Mouse (Mus musculus): ENCODE results near the gene Elavl3. TPM values are rescaled to one million over a fixed set of nuclear protein-coding genes. Genes with fewer than 3 reads are reported as not detected.

The Elavl3 gene
- polyA plus RNA-seq, 1 experiment: 0.02 TPM

- peaks cover 2% of the 10 kb centered on the region for H3K36me3 ChIP-seq (ENCODE audit: control insufficient read depth)
- peaks cover 24% of the 10 kb centered on the region for H3K9me3 ChIP-seq (ENCODE audit: control insufficient read depth, low read length)
- no peak for TF ChIP-seq TAL1 (IDR thresholded peaks at IDR 0.05; ENCODE audit: low read length)
- no peak for TF ChIP-seq GATA1 (IDR thresholded peaks at IDR 0.05; ENCODE audit: low read length)
- H3K27me3 ChIP-seq (ENCODE audit: control insufficient read depth): peaks cover 93% of the 10 kb centered on the region
- H3K4me1 ChIP-seq (ENCODE audit: control insufficient read depth): peaks cover 44% of the 10 kb centered on the region
- peak overlapping the region; percentile 4 for H3K4me3 ChIP-seq (replicated peaks)
Measured at GRCm38 (mm10) chr9:22051161-22051957, 464 bp downstream of the Elavl3 start.

GRCm38 (mm10) chr9:22050351-22050889, 1.4 kb downstream of the Elavl3 start:
- Histone ChIP-seq H3K4me1 (ENCODE audit: control insufficient read depth) (peaks cover 44% of the 10 kb centered on the region), H3K27me3 (ENCODE audit: control insufficient read depth) (peaks cover 92% of the 10 kb centered on the region), H3K4me3 (replicated peaks) (peak overlapping the region; percentile 21), H3K36me3 (ENCODE audit: control insufficient read depth) (no peaks in the 10 kb centered on the region), H3K9me3 (ENCODE audit: control insufficient read depth, low read length) (peaks cover 24% of the 10 kb centered on the region)
- TF ChIP-seq GATA1 (IDR thresholded peaks at IDR 0.05; ENCODE audit: low read length): no peak
- TF ChIP-seq TAL1 (IDR thresholded peaks at IDR 0.05; ENCODE audit: low read length): no peak

- Histone ChIP-seq H3K4me1 (ENCODE audit: control insufficient read depth) (peaks cover 38% of the 10 kb centered on the region), H3K9me3 (ENCODE audit: control insufficient read depth, low read length) (peaks cover 24% of the 10 kb centered on the region), H3K36me3 (ENCODE audit: control insufficient read depth) (no peaks in the 10 kb centered on the region), H3K4me3 (replicated peaks) (no peak overlapping the region), H3K27me3 (ENCODE audit: control insufficient read depth) (peaks cover 86% of the 10 kb centered on the region)
- TF ChIP-seq GATA1 (IDR thresholded peaks at IDR 0.05; ENCODE audit: low read length) (no peak), TAL1 (IDR thresholded peaks at IDR 0.05; ENCODE audit: low read length) (no peak)
Measured at GRCm38 (mm10) chr9:22049721-22050270, 2.0 kb downstream of the Elavl3 start.

GRCm38 (mm10) chr9:22049315-22049714, 2.5 kb downstream of the Elavl3 start:
- TF ChIP-seq GATA1 (IDR thresholded peaks at IDR 0.05; ENCODE audit: low read length) (no peak), TAL1 (IDR thresholded peaks at IDR 0.05; ENCODE audit: low read length) (no peak)
- Histone ChIP-seq H3K4me3 (replicated peaks) (no peak overlapping the region), H3K27me3 (ENCODE audit: control insufficient read depth) (peaks cover 81% of the 10 kb centered on the region), H3K4me1 (ENCODE audit: control insufficient read depth) (peaks cover 33% of the 10 kb centered on the region), H3K36me3 (ENCODE audit: control insufficient read depth) (no peaks in the 10 kb centered on the region), H3K9me3 (ENCODE audit: control insufficient read depth, low read length) (peaks cover 22% of the 10 kb centered on the region)

GRCm38 (mm10) chr9:22047329-22047728, 4.5 kb downstream of the Elavl3 start:
- Histone ChIP-seq H3K4me1 (ENCODE audit: control insufficient read depth) (peaks cover 32% of the 10 kb centered on the region), H3K9me3 (ENCODE audit: control insufficient read depth, low read length) (peaks cover 22% of the 10 kb centered on the region), H3K36me3 (ENCODE audit: control insufficient read depth) (no peaks in the 10 kb centered on the region), H3K27me3 (ENCODE audit: control insufficient read depth) (peaks cover 63% of the 10 kb centered on the region), H3K4me3 (replicated peaks) (no peak overlapping the region)
- TF ChIP-seq TAL1 (IDR thresholded peaks at IDR 0.05; ENCODE audit: low read length) (no peak), GATA1 (IDR thresholded peaks at IDR 0.05; ENCODE audit: low read length) (no peak)

- H3K36me3 ChIP-seq (ENCODE audit: control insufficient read depth): no peaks in the 10 kb centered on the region
- TF ChIP-seq GATA1 (IDR thresholded peaks at IDR 0.05; ENCODE audit: low read length): no peak
- TF ChIP-seq TAL1 (IDR thresholded peaks at IDR 0.05; ENCODE audit: low read length): no peak
- H3K9me3 ChIP-seq (ENCODE audit: control insufficient read depth, low read length): peaks cover 4% of the 10 kb centered on the region
- no peak overlapping the region for H3K4me3 ChIP-seq (replicated peaks)
- H3K27me3 ChIP-seq (ENCODE audit: control insufficient read depth): peaks cover 17% of the 10 kb centered on the region
- no peaks in the 10 kb centered on the region for H3K4me1 ChIP-seq (ENCODE audit: control insufficient read depth)
Measured at GRCm38 (mm10) chr9:22041832-22042231, 10.0 kb downstream of the Elavl3 start.

GRCm38 (mm10) chr9:22037826-22038225, 14.0 kb downstream of the Elavl3 start:
- Histone ChIP-seq H3K36me3 (ENCODE audit: control insufficient read depth) (no peaks in the 10 kb centered on the region), H3K4me3 (replicated peaks) (no peak overlapping the region), H3K9me3 (ENCODE audit: control insufficient read depth, low read length) (peaks cover 4% of the 10 kb centered on the region), H3K27me3 (ENCODE audit: control insufficient read depth) (peaks cover 9% of the 10 kb centered on the region), H3K4me1 (ENCODE audit: control insufficient read depth) (no peaks in the 10 kb centered on the region)
- TF ChIP-seq GATA1 (IDR thresholded peaks at IDR 0.05; ENCODE audit: low read length) (no peak), TAL1 (IDR thresholded peaks at IDR 0.05; ENCODE audit: low read length) (no peak)

GRCm38 (mm10) chr9:22035300-22036044, 16.4 kb downstream of the Elavl3 start:
- Histone ChIP-seq H3K27me3 (ENCODE audit: control insufficient read depth) (peaks cover 5% of the 10 kb centered on the region), H3K4me3 (replicated peaks) (no peak overlapping the region), H3K9me3 (ENCODE audit: control insufficient read depth, low read length) (peaks cover 3% of the 10 kb centered on the region), H3K4me1 (ENCODE audit: control insufficient read depth) (no peaks in the 10 kb centered on the region), H3K36me3 (ENCODE audit: control insufficient read depth) (no peaks in the 10 kb centered on the region)
- TF ChIP-seq TAL1 (IDR thresholded peaks at IDR 0.05; ENCODE audit: low read length) (no peak), GATA1 (IDR thresholded peaks at IDR 0.05; ENCODE audit: low read length) (no peak)

GRCm38 (mm10) chr9:22030386-22030785, 21.4 kb downstream of the Elavl3 start:
- Histone ChIP-seq H3K27me3 (ENCODE audit: control insufficient read depth) (peaks cover 3% of the 10 kb centered on the region), H3K4me1 (ENCODE audit: control insufficient read depth) (peaks cover 2% of the 10 kb centered on the region; the same call in 1 of the 2 replicates), H3K9me3 (ENCODE audit: control insufficient read depth, low read length) (no peaks in the 10 kb centered on the region), H3K36me3 (ENCODE audit: control insufficient read depth) (no peaks in the 10 kb centered on the region), H3K4me3 (replicated peaks) (no peak overlapping the region)
- no peak for TF ChIP-seq GATA1 (IDR thresholded peaks at IDR 0.05; ENCODE audit: low read length)
- TF ChIP-seq TAL1 (IDR thresholded peaks at IDR 0.05; ENCODE audit: low read length): no peak
